Mouse (Mus musculus) kidney, adult 2 months (tissue): Measurements from ENCODE around the gene Omp.

Source experiments
- CTCF ChIP-seq: fragments of 200-500 bp; conservative IDR thresholded peaks from 2 replicates; pipeline ENCODE4 v1.5.1; 2011; ENCODE audit warnings: low read depth, mild to moderate bottlenecking, control low read depth, low read length, moderate library complexity, mixed read lengths; ENCODE audit not compliant: insufficient read depth, insufficient read length
- POLR2A ChIP-seq: fragments of 200-500 bp; IDR thresholded peaks from one replicate; pipeline ENCODE4 v1.6.1; 2011; ENCODE audit warnings: low read depth, low read length, control low read depth

GRCm38 (mm10) chr7:98149802-98150201 lies 4.5 kb upstream of the Omp start:
- TF ChIP-seq POLR2A: no peak
- no peak for TF ChIP-seq CTCF
